Mouse (Mus musculus) hindbrain, embryonic 16.5 days (tissue): ENCODE measurements at regions not wholly inside any gene's neighbourhood (a gene's known extent, or its start where the extent isn't known, plus 50 kb on each side); places are given as distances from the start of the nearest gene placed in this dataset.

Experiments
- ATAC-seq: fragments of 200-750 bp; cut with Nextera tagmentation; 2 replicates; pipeline ENCODE4 v1.8.0; 2017; ENCODE audit warnings: moderate TSS enrichment, moderate library complexity
- H3K27ac ChIP-seq: fragments of 300-500 bp; sonication (generic); 2 replicates; pipeline ENCODE4 v1.5.1; 2014; ENCODE audit warnings: low read depth, mild to moderate bottlenecking, control low read depth, low read length, moderate library complexity
- H3K27me3 ChIP-seq: fragments of 300-500 bp; sonication (generic); replicated peaks from 2 replicates; pipeline ENCODE4 v1.6.1; 2014; ENCODE audit warnings: low read length; ENCODE audit not compliant: control insufficient read depth, insufficient read depth
- H3K36me3 ChIP-seq: fragments of 300-500 bp; sonication (generic); 2 replicates; pipeline ENCODE4 v1.6.1; 2014; ENCODE audit warnings: mild to moderate bottlenecking, low read length, moderate library complexity, mixed read lengths; ENCODE audit not compliant: control insufficient read depth, insufficient read depth
- H3K4me1 ChIP-seq: fragments of 300-500 bp; sonication (generic); 2 replicates; pipeline ENCODE4 v1.6.1; 2014; ENCODE audit warnings: low read depth, low read length; ENCODE audit not compliant: control insufficient read depth, insufficient read depth
- H3K4me2 ChIP-seq: fragments of 300-500 bp; sonication (generic); 2 replicates; pipeline ENCODE4 v1.6.1; 2014; ENCODE audit warnings: mild to moderate bottlenecking, low read length, control low read depth, moderate library complexity
- H3K4me3 ChIP-seq: fragments of 300-500 bp; sonication (generic); 2 replicates; pipeline ENCODE4 v1.5.1; 2014; ENCODE audit warnings: mild to moderate bottlenecking, low read length, control low read depth, moderate library complexity
- H3K9ac ChIP-seq: fragments of 300-500 bp; sonication (generic); 2 replicates; pipeline ENCODE4 v1.6.1; 2014; ENCODE audit warnings: low read depth, mild to moderate bottlenecking, control low read depth, low read length, moderate library complexity
- H3K9me3 ChIP-seq: fragments of 300-500 bp; sonication (generic); 2 replicates; pipeline ENCODE4 v1.6.1; 2014; ENCODE audit warnings: mild to moderate bottlenecking, low read length, moderate library complexity; ENCODE audit not compliant: control insufficient read depth
- WGBS: fragments of 180-500 bp; shearing (Covaris S2); extraction: QIAGEN DNeasy Blood & Tissue Kit; methylation state at CpG from one replicate; pipeline ENCODE4 v1.1.7; 2014; 5-methylcytosine and 5-hydroxymethylcytosine counted together

DNA sequence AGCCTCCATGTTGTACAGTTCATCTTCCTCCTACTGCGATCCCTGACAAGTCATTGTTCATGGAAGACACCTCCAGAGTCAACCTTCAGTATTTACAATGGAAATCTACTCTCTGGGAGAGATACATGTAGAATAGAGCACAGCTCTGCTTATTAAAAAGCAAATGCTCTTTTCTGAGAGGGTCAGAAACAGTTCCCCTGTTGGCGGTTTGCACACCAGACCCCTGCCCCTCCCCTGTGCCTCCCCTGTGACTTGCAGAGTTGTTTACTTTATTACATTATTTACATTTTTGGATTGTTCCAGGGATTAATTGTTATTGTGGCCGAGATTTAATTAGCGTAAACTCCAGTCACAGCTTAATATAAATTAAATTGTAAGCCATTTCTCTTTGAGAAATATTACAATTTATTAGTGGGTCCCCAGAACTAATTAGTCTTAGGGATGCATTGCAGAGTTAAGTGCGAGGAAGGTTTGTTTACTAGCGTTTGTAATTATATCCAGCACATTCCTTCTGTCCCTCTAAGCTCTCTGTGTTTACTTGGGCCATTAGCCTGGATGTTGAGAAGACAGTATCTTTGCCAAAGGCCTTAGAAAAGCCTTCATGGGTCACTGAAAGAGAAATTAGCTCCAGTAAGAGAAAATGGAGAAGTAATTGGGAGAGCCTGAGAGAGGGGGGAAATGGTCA is 337.6 kb upstream of the Sel1l start:
- H3K9me3 ChIP-seq = no peaks in the 10 kb centered on the region
- no peak overlapping the region for H3K4me2 ChIP-seq
- H3K4me1 ChIP-seq = no peaks in the 10 kb centered on the region
- ATAC-seq = no peak
- no peaks in the 10 kb centered on the region for H3K27me3 ChIP-seq
- no peak overlapping the region for H3K27ac ChIP-seq
- H3K4me3 ChIP-seq = no peak overlapping the region
- no peaks in the 10 kb centered on the region for H3K36me3 ChIP-seq
- 65% methylated on average over 6 of the region's 6 CpGs for WGBS
- no peak overlapping the region for H3K9ac ChIP-seq

DNA sequence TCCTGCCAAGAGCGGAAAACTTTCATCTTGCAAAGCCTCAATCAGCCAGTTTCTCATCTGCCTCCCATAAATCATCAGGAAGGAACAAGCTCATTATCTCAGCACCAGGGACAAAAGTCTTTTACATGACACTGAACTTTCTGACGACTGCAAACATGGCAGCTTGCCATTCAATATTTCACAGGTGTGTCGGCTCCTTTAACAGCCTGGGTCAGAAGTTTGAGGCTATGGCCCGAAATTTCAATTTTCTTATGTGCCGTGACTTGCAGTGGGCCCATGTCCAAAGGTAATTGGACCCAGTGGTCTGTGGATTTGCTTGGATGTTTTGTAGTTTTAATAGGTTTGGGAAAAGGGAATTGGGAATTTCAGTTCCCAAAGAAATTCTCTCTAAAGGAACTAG is 330.3 kb upstream of the Sel1l start:
- no peak overlapping the region for H3K9ac ChIP-seq
- H3K4me2 ChIP-seq = no peak overlapping the region
- no peak overlapping the region for H3K27ac ChIP-seq
- WGBS = 59% methylated on average over 5 of the region's 5 CpGs
- H3K4me3 ChIP-seq = no peak overlapping the region
- H3K4me1 ChIP-seq = no peaks in the 10 kb centered on the region
- H3K9me3 ChIP-seq = no peaks in the 10 kb centered on the region
- no peak for ATAC-seq
- no peaks in the 10 kb centered on the region for H3K36me3 ChIP-seq
- H3K27me3 ChIP-seq = no peaks in the 10 kb centered on the region

DNA sequence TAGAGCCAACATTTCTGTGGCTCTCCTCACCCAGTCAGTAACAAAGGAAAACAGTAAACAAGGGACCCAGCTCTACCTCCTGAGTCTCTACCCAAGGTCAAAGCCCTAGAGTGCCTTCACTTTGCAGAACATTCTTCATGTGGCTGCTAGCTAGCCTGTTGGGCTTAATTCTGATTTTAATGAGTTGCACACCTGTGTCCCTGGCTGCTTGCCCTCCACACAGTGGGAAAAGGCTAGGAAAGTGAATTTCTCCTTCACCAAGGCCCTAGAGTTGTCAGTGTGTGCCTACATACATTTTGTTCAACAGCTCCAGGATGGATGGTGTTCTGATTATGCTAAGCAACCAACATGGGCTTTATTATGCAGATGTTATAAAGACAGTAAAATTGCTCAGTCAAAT is 307.8 kb upstream of the Sel1l start:
- H3K27me3 ChIP-seq = no peaks in the 10 kb centered on the region
- ATAC-seq = no peak
- no peaks in the 10 kb centered on the region for H3K9me3 ChIP-seq
- H3K4me2 ChIP-seq = no peak overlapping the region
- H3K9ac ChIP-seq = no peak overlapping the region
- no peaks in the 10 kb centered on the region for H3K36me3 ChIP-seq
- H3K4me1 ChIP-seq = no peaks in the 10 kb centered on the region; the same call in 1 of the 2 replicates
- no peak overlapping the region for H3K4me3 ChIP-seq
- no peak overlapping the region for H3K27ac ChIP-seq

DNA sequence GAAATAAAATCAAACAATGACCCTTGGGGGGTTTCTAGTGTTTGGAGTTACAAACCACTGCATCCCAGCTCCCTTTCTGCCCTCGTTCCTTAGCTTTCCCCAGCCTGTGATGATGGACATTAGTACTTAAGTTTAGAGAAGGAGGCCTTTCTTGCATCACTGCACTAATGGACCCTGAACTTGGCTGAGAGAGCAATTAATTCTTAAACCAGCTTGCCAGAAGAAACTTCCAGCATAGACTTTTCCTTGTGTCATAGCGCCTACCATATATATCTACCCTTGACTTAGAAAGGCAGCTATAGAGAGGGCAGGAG is 303.9 kb upstream of the Sel1l start:
- ATAC-seq = no peak
- Histone ChIP-seq H3K4me3 (no peak overlapping the region), H3K27me3 (no peaks in the 10 kb centered on the region), H3K36me3 (no peaks in the 10 kb centered on the region), H3K27ac (no peak overlapping the region), H3K4me2 (no peak overlapping the region), H3K4me1 (no peaks in the 10 kb centered on the region; the same call in 1 of the 2 replicates), H3K9me3 (no peaks in the 10 kb centered on the region), H3K9ac (no peak overlapping the region)
- WGBS = 52% methylated on average over 2 of the region's 2 CpGs

DNA sequence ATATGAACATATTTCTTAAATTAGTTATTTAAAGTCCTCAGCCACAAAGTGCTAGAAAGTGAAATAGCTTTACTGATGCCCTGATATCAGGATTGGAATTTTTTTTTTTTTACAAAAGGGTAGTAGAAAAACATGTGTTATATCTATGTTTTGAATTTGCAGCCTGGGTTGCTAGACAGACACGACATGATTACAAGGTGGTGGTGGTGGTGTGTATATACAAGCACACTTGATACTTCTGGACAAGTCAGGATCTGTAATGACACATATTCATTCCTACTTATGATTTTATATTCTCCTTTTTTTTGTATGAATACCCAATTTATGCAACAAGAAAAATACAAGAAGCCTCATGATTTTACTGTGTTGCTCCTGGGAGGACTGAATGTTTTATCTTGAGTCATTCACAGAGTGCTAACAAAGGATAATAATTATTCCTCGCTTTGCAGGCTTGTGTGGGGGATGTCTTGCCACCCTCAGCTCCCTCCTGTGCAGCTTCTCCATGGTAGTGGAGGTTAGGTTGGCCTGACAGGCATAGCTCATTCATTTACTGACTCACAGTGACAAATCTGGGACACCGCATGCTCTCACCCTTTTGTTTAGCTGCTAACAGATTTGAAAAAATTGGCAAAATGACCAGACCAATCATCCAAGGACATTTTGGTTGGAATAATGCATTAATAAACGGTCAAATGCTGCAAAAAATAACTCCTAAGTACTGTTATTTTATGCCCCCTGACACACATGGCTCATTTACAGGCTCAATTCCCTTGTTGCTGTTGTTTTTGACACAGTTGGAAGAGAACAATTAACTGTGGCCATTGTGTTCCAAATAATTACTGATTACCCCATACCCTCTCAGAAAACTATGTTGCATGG is 303.3 kb upstream of the Sel1l start:
- Histone ChIP-seq H3K4me2 (no peak overlapping the region), H3K27me3 (no peaks in the 10 kb centered on the region), H3K9me3 (no peaks in the 10 kb centered on the region), H3K4me1 (no peaks in the 10 kb centered on the region; the same call in 1 of the 2 replicates), H3K9ac (no peak overlapping the region), H3K4me3 (no peak overlapping the region), H3K36me3 (no peaks in the 10 kb centered on the region), H3K27ac (no peak overlapping the region)
- ATAC-seq = no peak
- 41% methylated on average over 4 of the region's 4 CpGs for WGBS

DNA sequence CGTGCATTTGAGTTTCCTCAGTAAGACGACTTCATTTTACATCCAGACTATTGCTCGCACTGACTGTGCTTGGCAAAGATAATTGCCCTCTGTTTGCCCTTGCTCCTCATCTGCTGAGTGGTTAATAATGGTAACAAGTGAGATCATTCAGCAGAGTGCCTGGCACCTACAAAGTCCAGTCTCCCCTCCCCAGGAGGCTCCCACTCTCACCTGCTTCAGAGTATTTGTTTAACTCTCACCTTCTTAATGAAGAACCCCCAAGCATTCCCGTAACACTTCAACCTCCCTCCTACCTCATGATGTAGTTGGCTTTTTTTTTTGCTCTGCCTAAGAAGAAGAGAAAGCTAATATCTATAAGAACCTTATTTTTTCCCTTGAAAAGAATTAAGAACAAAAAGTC is 288.6 kb upstream of the Sel1l start:
- Histone ChIP-seq H3K4me1 (no peaks in the 10 kb centered on the region), H3K4me2 (no peak overlapping the region), H3K4me3 (no peak overlapping the region), H3K9ac (no peak overlapping the region), H3K36me3 (no peaks in the 10 kb centered on the region), H3K27ac (no peak overlapping the region), H3K9me3 (no peaks in the 10 kb centered on the region), H3K27me3 (no peaks in the 10 kb centered on the region)
- WGBS = 89% methylated on average over 4 of the region's 4 CpGs
- no peak for ATAC-seq

DNA sequence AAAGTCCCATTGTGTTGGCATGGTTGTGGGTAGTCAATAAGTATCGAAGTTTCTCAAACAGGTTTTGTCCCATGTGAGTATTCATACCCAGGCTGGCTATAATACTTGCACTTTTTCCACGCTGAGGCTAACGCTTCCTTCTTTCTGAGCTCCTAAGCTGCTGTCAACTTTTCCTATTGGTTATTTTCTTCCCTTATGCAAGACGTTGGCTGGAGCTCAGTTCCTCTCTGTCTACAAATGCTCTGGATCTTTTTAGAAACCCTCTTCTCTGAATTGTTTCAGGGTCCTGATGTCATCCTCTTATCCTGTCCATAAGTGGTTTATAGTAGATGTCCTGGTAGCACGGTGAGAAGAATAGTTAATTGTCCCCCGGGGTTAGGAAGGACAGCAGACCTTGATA is 278.7 kb upstream of the Sel1l start:
- Histone ChIP-seq H3K27ac (no peak overlapping the region), H3K36me3 (no peaks in the 10 kb centered on the region), H3K4me2 (no peak overlapping the region), H3K4me3 (no peak overlapping the region), H3K9ac (no peak overlapping the region), H3K4me1 (no peaks in the 10 kb centered on the region), H3K27me3 (no peaks in the 10 kb centered on the region), H3K9me3 (no peaks in the 10 kb centered on the region)
- ATAC-seq = no peak
- WGBS = 90% methylated on average over 6 of the region's 6 CpGs

DNA sequence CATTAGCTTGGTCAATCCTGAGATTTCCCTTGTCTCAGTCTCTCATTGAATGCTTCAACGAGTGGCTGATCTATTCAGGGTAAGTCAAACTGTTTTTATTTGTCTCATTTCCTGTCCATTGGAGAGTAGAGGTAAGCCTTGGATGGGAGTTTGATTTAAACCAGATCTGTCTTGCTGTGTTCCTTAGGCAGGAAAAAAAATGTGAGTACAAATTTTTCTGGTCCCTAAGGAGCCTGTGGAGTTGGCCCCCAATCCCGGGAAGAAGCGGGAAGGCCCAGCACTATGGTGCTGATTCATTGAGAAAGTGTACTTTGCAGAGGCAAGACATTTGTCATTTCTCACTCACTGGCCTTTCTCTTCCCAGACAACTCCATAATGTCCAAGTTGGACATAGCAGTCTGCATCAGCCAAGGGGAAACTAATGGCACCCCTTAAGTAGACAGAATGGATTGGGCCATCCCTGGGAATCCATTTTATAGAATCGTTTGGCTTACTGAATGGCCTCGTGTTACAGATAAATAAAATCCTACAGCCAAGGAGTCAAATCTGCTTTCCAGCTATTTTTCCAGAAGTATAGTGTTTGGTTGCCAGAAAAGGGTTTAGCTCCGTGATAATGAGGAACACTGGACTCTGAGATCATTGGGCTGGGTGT is 271.3 kb upstream of the Sel1l start:
- Histone ChIP-seq H3K4me1 (no peaks in the 10 kb centered on the region), H3K4me2 (no peak overlapping the region), H3K9ac (no peak overlapping the region), H3K27me3 (no peaks in the 10 kb centered on the region), H3K27ac (no peak overlapping the region), H3K9me3 (no peaks in the 10 kb centered on the region), H3K4me3 (no peak overlapping the region), H3K36me3 (no peaks in the 10 kb centered on the region)
- ATAC-seq = no peak
- WGBS = 76% methylated on average over 6 of the region's 6 CpGs

DNA sequence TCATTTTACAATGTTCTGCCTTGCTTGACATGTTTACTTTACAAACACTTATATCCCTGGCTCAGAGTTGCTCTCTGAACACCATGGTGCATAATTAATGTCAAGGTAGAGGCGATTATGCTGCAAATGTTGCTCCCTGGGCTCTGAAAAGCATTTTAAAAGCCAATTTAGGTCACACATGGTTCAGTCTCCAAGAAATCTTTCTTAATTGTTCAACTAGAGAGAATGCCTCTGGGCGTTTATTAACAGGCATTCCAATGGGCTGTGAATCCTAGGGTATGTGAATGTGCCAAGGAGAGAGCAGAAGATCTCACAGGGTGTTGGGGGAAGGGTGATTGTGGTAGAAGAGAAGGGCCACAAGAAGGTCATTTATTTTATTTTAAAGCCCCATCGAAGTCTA is 260.7 kb upstream of the Sel1l start:
- Histone ChIP-seq H3K9me3 (no peaks in the 10 kb centered on the region), H3K9ac (no peak overlapping the region), H3K4me3 (no peak overlapping the region), H3K27me3 (no peaks in the 10 kb centered on the region), H3K4me2 (no peak overlapping the region), H3K36me3 (no peaks in the 10 kb centered on the region), H3K4me1 (no peaks in the 10 kb centered on the region), H3K27ac (no peak overlapping the region)
- no peak for ATAC-seq
- whole genome bisulfite sequencing = 50% methylated on average over 3 of the region's 3 CpGs
